Mouse (Mus musculus) myocyte (in vitro differentiated cells): Measurements from ENCODE around the gene Lrp4.
A peak's percentile ranks its signal among the peaks of the same experiment; 100 is the strongest.

Experiments used
- E2F4 ChIP-seq: IDR thresholded peaks from one replicate; pipeline ENCODE4 v1.6.1; 2011; ENCODE audit warnings: mild to moderate bottlenecking, control low read depth, moderate library complexity; ENCODE audit not compliant: insufficient read depth
- MAX ChIP-seq: IDR thresholded peaks from one replicate; pipeline ENCODE4 v1.6.1; 2011; ENCODE audit warnings: low read depth, mild to moderate bottlenecking, control low read depth
- MYOD1 ChIP-seq, 3 experiments: IDR thresholded peaks; one replicate each; pipeline ENCODE4 v1.6.1; 2011; ENCODE audit warnings: control low read depth in 2 of 3, low read depth in 2 of 3, mild to moderate bottlenecking in 2 of 3, moderate library complexity in 1 of 3; ENCODE audit not compliant: insufficient read length in 2 of 3, control insufficient read depth in 1 of 3
- POLR2A ChIP-seq: IDR thresholded peaks from one replicate; pipeline ENCODE4 v1.6.1; 2011; ENCODE audit warnings: low read depth, mild to moderate bottlenecking, control low read depth, moderate library complexity; ENCODE audit not compliant: insufficient read length
- SRF ChIP-seq: IDR thresholded peaks from one replicate; pipeline ENCODE4 v1.6.1; 2011; ENCODE audit warnings: low read depth; ENCODE audit not compliant: control insufficient read depth, insufficient read length
- TCF12 ChIP-seq: IDR thresholded peaks from one replicate; pipeline ENCODE4 v1.6.1; 2011; ENCODE audit warnings: mild to moderate bottlenecking, control low read depth; ENCODE audit not compliant: poor library complexity, insufficient read depth, severe bottlenecking
- USF1 ChIP-seq: IDR thresholded peaks from one replicate; pipeline ENCODE4 v1.6.1; 2011; ENCODE audit warnings: low read depth, mild to moderate bottlenecking, control low read depth, moderate library complexity

- TF ChIP-seq MYOD1 (IDR thresholded peaks at IDR 0.05; ENCODE audit: control insufficient read depth in 1 of 3, insufficient read length in 2 of 3, low read depth in 2 of 3) (peak in 1 of 3 experiments; percentile 9), POLR2A (no peak), TCF12 (no peak), USF1 (no peak), E2F4 (no peak), SRF (no peak), MAX (no peak)
Observed at GRCm38 (mm10) chr2:91476841-91477240, 19.5 kb downstream of the Lrp4 start.
